Comparison of ENCODE assay signal across 8 mouse cellular contexts in genomic region chr11:74770037-74770436, GRCm38 (mm10). TPM values are rescaled to one million over a fixed set of nuclear protein-coding genes. Genes with fewer than 3 reads are reported as not detected.
DNase-seq lines count a peak whose midpoint lies in the region; ATAC-seq and TF ChIP-seq lines count a peak whose summit lies in the region.

No protein-coding gene starts in this region.

- H3K27ac ChIP-seq in heart, embryonic 12.5 days (ENCODE audit: poor library complexity, severe bottlenecking), result peak overlapping the region; percentile 60; the same call in 1 of the 2 replicates
- H3K27ac ChIP-seq in heart, postnatal 0 days (ENCODE audit: low read depth), result peak overlapping the region; percentile 90
- H3K27ac ChIP-seq in macrophage, result 0 out of 2 replicates have a peak overlapping the region, but pooled peaks have one; percentile 61

- H3K4me2 ChIP-seq in heart, embryonic 12.5 days, result peak overlapping the region; percentile 79
- peak overlapping the region; percentile 71 for H3K4me2 ChIP-seq in heart, postnatal 0 days (ENCODE audit: low read depth, low read length)

- TF ChIP-seq CTCF in G1E (IDR thresholded peaks at IDR 0.05; ENCODE audit: low read depth, low read length), result no peak
- no peak for TF ChIP-seq CTCF in heart, postnatal 0 days (IDR thresholded peaks at IDR 0.05; ENCODE audit: low read depth)

- peaks cover 21% of the 10 kb centered on the region for H3K4me1 ChIP-seq in heart, embryonic 12.5 days (replicated peaks)
- peaks cover 40% of the 10 kb centered on the region for H3K4me1 ChIP-seq in G1E (ENCODE audit: insufficient read depth, low read depth, low read length)
- peaks cover 11% of the 10 kb centered on the region for H3K4me1 ChIP-seq in heart, postnatal 0 days (ENCODE audit: control insufficient read depth, insufficient read depth)

- no peak for DNase-seq in heart, adult 9 months (ENCODE audit: low spot score in 2 of 2)
- DNase-seq in G1E (ENCODE audit: low spot score), result no peak
- DNase-seq in heart, postnatal 0 days (ENCODE audit: low spot score), result no peak
- DNase-seq in Muller cell, postnatal 12 days (ENCODE audit: inconsistent ontology term), result no peak
- no peak for DNase-seq in right cerebral cortex, postnatal 4 days
- DNase-seq in lung, postnatal 4 days, result no peak

- H3K79me2 ChIP-seq in macrophage (ENCODE audit: inconsistent target), result peaks cover 40% of the 10 kb centered on the region

- H3K36me3 ChIP-seq in heart, embryonic 12.5 days, result peaks cover 13% of the 10 kb centered on the region
- H3K36me3 ChIP-seq in G1E (replicated peaks), result peaks cover 29% of the 10 kb centered on the region
- peaks cover 16% of the 10 kb centered on the region for H3K36me3 ChIP-seq in heart, postnatal 0 days (replicated peaks; ENCODE audit: control insufficient read depth, insufficient read depth, low read length)
- H3K36me3 ChIP-seq in macrophage (ENCODE audit: inconsistent target), result peaks cover 8% of the 10 kb centered on the region; the same call in 1 of the 2 replicates

- no peak for ATAC-seq in heart, embryonic 12.5 days (ENCODE audit: insufficient number of reproducible peaks, low FRiP score)
- ATAC-seq in G1E (ENCODE audit: extremely low read depth, insufficient number of reproducible peaks, low FRiP score, poor library complexity, severe bottlenecking), result no peak
- ATAC-seq in heart, postnatal 0 days (ENCODE audit: insufficient read depth, low read depth), result no peak

- WGBS in heart, embryonic 12.5 days, result 75% methylated on average over 9 of the region's 9 CpGs
- 81% methylated on average over 9 of the region's 9 CpGs for WGBS in heart, postnatal 0 days
- WGBS in macrophage (ENCODE audit: missing documents), result 90% methylated on average over 9 of the region's 9 CpGs

- peak overlapping the region; percentile 82 for H3K4me3 ChIP-seq in heart, embryonic 12.5 days
- H3K4me3 ChIP-seq in G1E (ENCODE audit: low read depth, low read length) (peak overlapping the region; percentile 81), macrophage (ENCODE audit: inconsistent target) (peak overlapping the region; percentile 78)
- peak overlapping the region; percentile 74 for H3K4me3 ChIP-seq in heart, postnatal 0 days (ENCODE audit: low read depth, low read length)

- peak overlapping the region; percentile 68 for H3K9ac ChIP-seq in heart, embryonic 12.5 days
- peak overlapping the region; percentile 67; the same call in 1 of the 2 replicates for H3K9ac ChIP-seq in heart, postnatal 0 days (replicated peaks; ENCODE audit: low read depth, low read length)

- no peak for TF ChIP-seq EP300 in heart, postnatal 0 days (IDR thresholded peaks at IDR 0.05; ENCODE audit: low read depth)

- no peaks in the 10 kb centered on the region for H3K9me3 ChIP-seq in heart, embryonic 12.5 days (replicated peaks)
- H3K9me3 ChIP-seq in G1E (replicated peaks), result no peaks in the 10 kb centered on the region
- H3K9me3 ChIP-seq in heart, postnatal 0 days (replicated peaks; ENCODE audit: control insufficient read depth, low read length), result no peaks in the 10 kb centered on the region

- H3K27me3 ChIP-seq in heart, embryonic 12.5 days (replicated peaks), result no peaks in the 10 kb centered on the region
- no peaks in the 10 kb centered on the region for H3K27me3 ChIP-seq in G1E (ENCODE audit: insufficient read depth, low read length)
- H3K27me3 ChIP-seq in heart, postnatal 0 days (ENCODE audit: control insufficient read depth, insufficient read depth, low read length), result no peaks in the 10 kb centered on the region

RNA-seq across cellular contexts. Expression of gene Mettl16, which starts 0.6 kb away (rescaled TPM):
- polyA plus RNA-seq in heart, embryonic 12.5 days (2016; fragmentation: Nextera tagmentation; extraction: Ambion mirVana), result 34.6 and 37.0 TPM in 2 replicates
- total RNA-seq in G1E (2014; fragmentation: Nextera tagmentation), result 29.4 and 38.7 TPM in 2 replicates
- total RNA-seq in G1E (2017), result 32.6 and 36.1 TPM in 2 replicates
- polyA plus RNA-seq in G1E (2012), result 16.6 and 22.9 TPM in 2 replicates
- 3.6 and 5.2 TPM in 2 replicates for total RNA-seq in heart, postnatal 0 days (2014; rRNA removed; ENCODE audit: low replicate concordance)
- 12.7 and 16.2 TPM in 2 replicates for polyA plus RNA-seq in heart, postnatal 0 days (2015; fragmentation: Nextera tagmentation; extraction: Ambion mirVana)
- total RNA-seq in macrophage (2018; cell fraction: chromatin; rRNA removed), result 10 to 100 TPM in 24 of 26 experiments, 1 to 10 TPM in 2; 8.4 to 43.9 (median 25.7) TPM
- total RNA-seq in macrophage (2018; cell fraction: cytosol; rRNA removed), result 10 to 100 TPM in 20 of 26 experiments, 1 to 10 TPM in 6; 7.0 to 17.0 (median 12.0) TPM
- total RNA-seq in macrophage (2018; cell fraction: nucleus; rRNA removed), result 10 to 100 TPM in 17 of 26 experiments, 1 to 10 TPM in 9; 6.0 to 32.1 (median 13.7) TPM
- polyA plus RNA-seq in macrophage (2018), result 8.7 to 21.0 TPM (median 15.0 TPM) in 3 replicates

RNA-seq across cellular contexts. Expression of gene Pafah1b1, which starts 45.6 kb away (rescaled TPM):
- polyA plus RNA-seq in heart, embryonic 12.5 days (2016; fragmentation: Nextera tagmentation; extraction: Ambion mirVana), result 57.7 and 63.4 TPM in 2 replicates
- total RNA-seq in G1E (2014; fragmentation: Nextera tagmentation) (96.1 and 115 TPM in 2 replicates), G1E (2017) (80.9 and 91.5 TPM in 2 replicates)
- polyA plus RNA-seq in G1E (2012) (10.0 and 12.4 TPM in 2 replicates), macrophage (2018) (65.1 to 129 TPM (median 83.5 TPM) in 3 replicates)
- 78.4 and 94.3 TPM in 2 replicates for total RNA-seq in heart, postnatal 0 days (2014; rRNA removed; ENCODE audit: low replicate concordance)
- polyA plus RNA-seq in heart, postnatal 0 days (2015; fragmentation: Nextera tagmentation; extraction: Ambion mirVana), result 62.9 and 69.4 TPM in 2 replicates
- total RNA-seq in macrophage (2018; cell fraction: chromatin; rRNA removed), result 100 to 1,000 TPM in 8 of 26 experiments, 10 to 100 TPM in 18; 56.1 to 118 (median 94.4) TPM
- 100 to 1,000 TPM in 21 of 26 experiments, 10 to 100 TPM in 5; 90.1 to 141 (median 111) TPM for total RNA-seq in macrophage (2018; cell fraction: cytosol; rRNA removed)
- total RNA-seq in macrophage (2018; cell fraction: nucleus; rRNA removed), result 100 to 1,000 TPM in 15 of 26 experiments, 10 to 100 TPM in 11; 81.7 to 144 (median 103) TPM
